11 mouse cellular contexts compared by ENCODE assay signal in the genomic region with DNA sequence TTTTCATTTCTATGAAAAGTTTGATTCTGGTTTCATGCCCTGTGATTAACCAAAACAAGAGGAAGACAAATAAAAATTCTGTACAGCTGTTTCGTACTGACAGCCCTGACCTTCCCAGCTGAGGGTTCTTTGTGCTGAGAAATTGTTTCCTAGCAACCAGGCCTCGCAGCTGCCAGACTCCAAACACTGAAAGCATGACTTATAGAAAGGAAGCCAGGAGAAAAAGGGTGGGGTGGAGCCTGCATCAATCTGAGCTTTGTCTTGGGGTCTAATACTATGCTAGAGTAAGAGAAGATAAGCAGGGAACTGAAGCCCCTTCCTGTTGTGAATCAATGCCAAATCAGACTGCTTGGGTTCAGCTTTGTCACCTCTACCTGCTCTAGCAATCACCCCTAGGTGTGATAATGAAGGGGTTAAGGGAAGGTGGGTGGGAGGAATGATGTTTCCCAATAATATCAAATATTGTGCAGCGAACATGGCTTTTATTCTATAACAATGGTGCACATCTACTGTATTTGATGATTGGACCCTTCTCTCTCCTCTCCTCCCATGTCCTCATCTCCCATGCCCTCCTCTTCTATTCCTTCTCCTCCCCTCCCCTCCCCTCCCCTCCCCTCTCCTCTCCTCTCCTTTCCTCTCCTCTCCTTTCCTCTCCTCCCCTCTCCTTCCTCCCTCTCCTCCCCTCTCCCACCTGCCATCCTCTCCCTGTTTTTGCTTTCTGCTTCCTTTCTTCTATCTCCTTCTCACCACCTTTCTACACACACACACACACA. TPM values are rescaled to one million over a fixed set of nuclear protein-coding genes. Genes with fewer than 3 reads are reported as not detected.
DNase-seq lines count a peak whose midpoint lies in the region; ATAC-seq and TF ChIP-seq lines count a peak whose summit lies in the region.
"Had no signal": no experiment of that assay in that cellular context is flagged by ENCODE, and none has a peak within 500 bp of the region (broad histone marks: within the 10 kb centered on the region; RNA-seq: fewer than 3 reads in every experiment).

No protein-coding gene starts in this region.

- ATAC-seq in lung, embryonic 14.5 days (ENCODE audit: insufficient read depth), result peak; percentile 47; the same call in 1 of the 2 replicates
- peak; percentile 80 for ATAC-seq in embryonic facial prominence, embryonic 14.5 days (ENCODE audit: low read depth)
- ATAC-seq in hindbrain, embryonic 16.5 days, result peak; percentile 86
- ATAC-seq in neural tube, embryonic 15.5 days (ENCODE audit: low FRiP score), result peak; percentile 46; the same call in 1 of the 2 replicates
- ATAC-seq in heart, embryonic 12.5 days (ENCODE audit: insufficient number of reproducible peaks, low FRiP score), result no peak

- H3K27me3 ChIP-seq in lung, embryonic 14.5 days (ENCODE audit: insufficient read depth, low read length), result no peaks in the 10 kb centered on the region
- H3K27me3 ChIP-seq in embryonic facial prominence, embryonic 14.5 days (replicated peaks; ENCODE audit: control insufficient read depth, insufficient read depth, low read length), result peaks cover 14% of the 10 kb centered on the region
- no peaks in the 10 kb centered on the region for H3K27me3 ChIP-seq in hindbrain, embryonic 16.5 days (replicated peaks; ENCODE audit: control insufficient read depth, insufficient read depth, low read length)
- H3K27me3 ChIP-seq in neural tube, embryonic 15.5 days (replicated peaks), result no peaks in the 10 kb centered on the region
- H3K27me3 ChIP-seq in heart, embryonic 12.5 days (replicated peaks), result no peaks in the 10 kb centered on the region
- no peaks in the 10 kb centered on the region for H3K27me3 ChIP-seq in cerebellum, adult 2 months (ENCODE audit: control insufficient read depth, insufficient read depth, low read length)

- WGBS in lung, embryonic 14.5 days, result 32% methylated on average over 3 of the region's 3 CpGs
- WGBS in lung, adult 2 months, result 36% methylated on average over 3 of the region's 3 CpGs
- 38% methylated on average over 3 of the region's 3 CpGs for WGBS in embryonic facial prominence, embryonic 14.5 days
- whole genome bisulfite sequencing in hindbrain, embryonic 16.5 days, result 31% methylated on average over 3 of the region's 3 CpGs
- WGBS in neural tube, embryonic 15.5 days, result 38% methylated on average over 3 of the region's 3 CpGs
- WGBS in heart, embryonic 12.5 days, result 37% methylated on average over 3 of the region's 3 CpGs
- WGBS in cerebellum, adult 2 months, result 86% methylated on average over 3 of the region's 3 CpGs

- TF ChIP-seq POLR2A in lung, adult 2 months (IDR thresholded peaks at IDR 0.05; ENCODE audit: borderline replicate concordance, extremely low read depth, low read depth, low read length), result no peak
- no peak for TF ChIP-seq POLR2A in cerebellum, adult 2 months (IDR thresholded peaks at IDR 0.05; ENCODE audit: borderline replicate concordance, insufficient read depth, low read length)

- H3K9me3 ChIP-seq in lung, embryonic 14.5 days (ENCODE audit: low read depth, low read length), result no peaks in the 10 kb centered on the region
- no peaks in the 10 kb centered on the region for H3K9me3 ChIP-seq in embryonic facial prominence, embryonic 14.5 days (ENCODE audit: control insufficient read depth, low read length)
- H3K9me3 ChIP-seq in hindbrain, embryonic 16.5 days (ENCODE audit: control insufficient read depth, low read length), result no peaks in the 10 kb centered on the region
- no peaks in the 10 kb centered on the region for H3K9me3 ChIP-seq in neural tube, embryonic 15.5 days (replicated peaks)
- no peaks in the 10 kb centered on the region for H3K9me3 ChIP-seq in heart, embryonic 12.5 days (replicated peaks)
- H3K9me3 ChIP-seq: megakaryocyte, embryonic 14.5 days had no signal

- no peak overlapping the region for H3K4me3 ChIP-seq in lung, embryonic 14.5 days (ENCODE audit: low read depth, low read length)
- H3K4me3 ChIP-seq in lung, adult 2 months (replicated peaks; ENCODE audit: extremely low read depth, low read depth, low read length), result no peak overlapping the region
- H3K4me3 ChIP-seq in embryonic facial prominence, embryonic 14.5 days (ENCODE audit: low read depth, low read length), result no peak overlapping the region
- no peak overlapping the region for H3K4me3 ChIP-seq in hindbrain, embryonic 16.5 days (ENCODE audit: low read length)
- H3K4me3 ChIP-seq in neural tube, embryonic 15.5 days (replicated peaks), result no peak overlapping the region
- no peak overlapping the region for H3K4me3 ChIP-seq in heart, embryonic 12.5 days
- no peak overlapping the region for H3K4me3 ChIP-seq in cerebellum, adult 2 months (replicated peaks; ENCODE audit: insufficient read depth, low read depth, low read length)
- H3K4me3 ChIP-seq: megakaryocyte, embryonic 14.5 days had no signal

- H3K9ac ChIP-seq in lung, embryonic 14.5 days, result no peak overlapping the region
- no peak overlapping the region for H3K9ac ChIP-seq in embryonic facial prominence, embryonic 14.5 days (ENCODE audit: low read depth, low read length)
- H3K9ac ChIP-seq in hindbrain, embryonic 16.5 days (ENCODE audit: low read depth, low read length), result no peak overlapping the region
- no peak overlapping the region for H3K9ac ChIP-seq in neural tube, embryonic 15.5 days (replicated peaks)
- H3K9ac ChIP-seq in heart, embryonic 12.5 days, result no peak overlapping the region

- TF ChIP-seq CTCF in lung, embryonic 14.5 days (IDR thresholded peaks at IDR 0.05; ENCODE audit: low read depth), result no peak
- TF ChIP-seq CTCF in lung, adult 2 months (IDR thresholded peaks at IDR 0.05; ENCODE audit: insufficient read depth, low read length), result no peak
- no peak for TF ChIP-seq CTCF in cerebellum, adult 2 months (IDR thresholded peaks at IDR 0.05; ENCODE audit: borderline replicate concordance, insufficient read depth, low read depth, low read length)

- H3K4me2 ChIP-seq in lung, embryonic 14.5 days, result no peak overlapping the region
- no peak overlapping the region for H3K4me2 ChIP-seq in embryonic facial prominence, embryonic 14.5 days (ENCODE audit: low read depth, low read length)
- no peak overlapping the region for H3K4me2 ChIP-seq in hindbrain, embryonic 16.5 days (ENCODE audit: low read length)
- no peak overlapping the region for H3K4me2 ChIP-seq in neural tube, embryonic 15.5 days
- H3K4me2 ChIP-seq in heart, embryonic 12.5 days, result no peak overlapping the region

- peak; percentile 64 for DNase-seq in lung, embryonic 14.5 days
- DNase-seq in lung, adult 2 months, result no peak
- DNase-seq in embryonic facial prominence, embryonic 14.5 days (ENCODE audit: low spot score), result peak; percentile 79
- no peak for DNase-seq in natural killer cell, adult 2 months (ENCODE audit: low spot score in 2 of 2)
- DNase-seq in cerebellum, adult 2 months, result no peak
- DNase-seq: cerebellum, adult 8-10 months; gastrocnemius, postnatal 36 days had no signal

- H3K36me3 ChIP-seq in lung, embryonic 14.5 days (ENCODE audit: insufficient read depth), result no peaks in the 10 kb centered on the region
- no peaks in the 10 kb centered on the region for H3K36me3 ChIP-seq in embryonic facial prominence, embryonic 14.5 days (ENCODE audit: control insufficient read depth, insufficient read depth, low read length)
- H3K36me3 ChIP-seq in hindbrain, embryonic 16.5 days (ENCODE audit: control insufficient read depth, insufficient read depth, low read length), result no peaks in the 10 kb centered on the region
- H3K36me3 ChIP-seq in neural tube, embryonic 15.5 days, result no peaks in the 10 kb centered on the region
- no peaks in the 10 kb centered on the region for H3K36me3 ChIP-seq in heart, embryonic 12.5 days

- H3K4me1 ChIP-seq in lung, embryonic 14.5 days (ENCODE audit: insufficient read depth), result no peaks in the 10 kb centered on the region
- H3K4me1 ChIP-seq in lung, adult 2 months (ENCODE audit: control insufficient read depth, insufficient read depth, low read length), result no peaks in the 10 kb centered on the region
- H3K4me1 ChIP-seq in embryonic facial prominence, embryonic 14.5 days (ENCODE audit: control insufficient read depth, insufficient read depth, low read length), result no peaks in the 10 kb centered on the region
- H3K4me1 ChIP-seq in hindbrain, embryonic 16.5 days (ENCODE audit: control insufficient read depth, insufficient read depth, low read depth, low read length), result peaks cover 3% of the 10 kb centered on the region
- peaks cover 22% of the 10 kb centered on the region for H3K4me1 ChIP-seq in neural tube, embryonic 15.5 days
- no peaks in the 10 kb centered on the region for H3K4me1 ChIP-seq in heart, embryonic 12.5 days (replicated peaks)
- no peaks in the 10 kb centered on the region for H3K4me1 ChIP-seq in cerebellum, adult 2 months (ENCODE audit: control insufficient read depth, insufficient read depth, low read length)
- H3K4me1 ChIP-seq: megakaryocyte, embryonic 14.5 days had no signal

- H3K27ac ChIP-seq in lung, embryonic 14.5 days (ENCODE audit: low read depth), result no peak overlapping the region
- H3K27ac ChIP-seq in embryonic facial prominence, embryonic 14.5 days (replicated peaks; ENCODE audit: low read depth, low read length), result no peak overlapping the region
- H3K27ac ChIP-seq in hindbrain, embryonic 16.5 days (ENCODE audit: low read depth, low read length), result peak overlapping the region; percentile 67
- 0 out of 2 replicates have a peak overlapping the region, but pooled peaks have one; percentile 41 for H3K27ac ChIP-seq in neural tube, embryonic 15.5 days (replicated peaks)
- no peak overlapping the region for H3K27ac ChIP-seq in heart, embryonic 12.5 days (ENCODE audit: poor library complexity, severe bottlenecking)
- no peak overlapping the region for H3K27ac ChIP-seq in cerebellum, adult 2 months (ENCODE audit: insufficient read depth, low read length)

RNA-seq across cellular contexts. Expression of a gene that starts 26.2 kb away (rescaled TPM):
- polyA plus RNA-seq in lung, embryonic 14.5 days (2014; fragmentation: Nextera tagmentation; extraction: Ambion mirVana), result 6.2 and 6.5 TPM in 2 replicates
- not detected in 2 replicates for polyA plus RNA-seq in lung, adult 2 months (2012; rRNA removed)
- polyA plus RNA-seq in embryonic facial prominence, embryonic 14.5 days (2014; fragmentation: Nextera tagmentation; extraction: Ambion mirVana), result 22.9 and 27.3 TPM in 2 replicates
- 230 and 260 TPM in 2 replicates for polyA plus RNA-seq in hindbrain, embryonic 16.5 days (2015; fragmentation: Nextera tagmentation; extraction: Ambion mirVana)
- polyA plus RNA-seq in neural tube, embryonic 15.5 days (2015; fragmentation: Nextera tagmentation; extraction: Ambion mirVana), result 220 and 254 TPM in 2 replicates
- polyA plus RNA-seq in heart, embryonic 12.5 days (2016; fragmentation: Nextera tagmentation; extraction: Ambion mirVana), result 0.54 and 0.75 TPM in 2 replicates
- polyA plus RNA-seq in cerebellum, adult 2 months (2012; rRNA removed), result 2.5 and 2.8 TPM in 2 replicates

Comparison
In these comparisons a context has a peak if more than half of its experiments do, and no peak if none do; other contexts are left out.
1. DNase-seq: peak in lung, embryonic 14.5 days (single experiment) and embryonic facial prominence, embryonic 14.5 days (single experiment); none in lung, adult 2 months (single experiment), natural killer cell, adult 2 months (0 of 2) and cerebellum, adult 2 months (0 of 2).
2. H3K27ac ChIP-seq: peak in hindbrain, embryonic 16.5 days (single experiment) and neural tube, embryonic 15.5 days (single experiment); none in lung, embryonic 14.5 days (single experiment), embryonic facial prominence, embryonic 14.5 days (single experiment), heart, embryonic 12.5 days (single experiment) and cerebellum, adult 2 months (single experiment).